Mouse (Mus musculus): ENCODE results near the gene Kif18a.

The Kif18a gene

DNA sequence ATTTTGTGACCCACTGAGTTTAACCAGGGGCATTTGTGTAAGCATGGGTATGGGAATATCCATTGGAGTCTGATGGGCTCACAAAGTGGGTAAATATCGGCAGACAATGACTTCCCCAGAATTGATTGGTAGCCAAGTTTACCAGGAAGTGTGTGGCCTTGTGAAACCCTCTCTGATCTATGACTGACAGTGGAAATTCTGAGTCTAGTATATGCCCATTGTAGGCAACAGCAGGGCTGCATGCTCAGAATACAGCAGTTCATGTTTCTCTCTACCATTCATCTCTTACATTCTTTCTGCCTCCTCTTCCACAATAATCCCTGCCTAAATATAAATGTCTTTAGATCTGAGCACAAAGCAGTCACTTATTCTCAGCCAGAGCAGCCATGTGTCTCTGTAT lies 103.5 kb downstream of the Kif18a start:
- DNase-seq: no peak

DNA sequence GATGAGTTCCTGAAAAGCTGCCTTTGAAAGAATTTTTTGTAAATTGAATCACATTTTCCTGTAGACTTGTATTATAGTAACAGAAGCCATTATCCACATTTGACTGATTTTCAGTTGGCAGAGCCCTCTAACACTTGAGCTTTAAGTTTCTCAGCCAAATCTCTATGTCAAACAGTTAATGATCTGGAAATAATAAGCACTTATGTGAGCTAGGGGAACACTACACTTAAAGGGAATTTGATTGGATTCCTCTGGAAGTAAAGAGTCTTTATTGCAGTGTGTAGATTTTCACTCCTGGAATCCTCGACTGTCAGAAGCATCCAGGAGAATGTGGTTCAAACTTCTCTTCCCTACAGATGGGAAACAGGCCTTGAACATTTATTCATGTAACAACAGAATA lies 105.7 kb downstream of the Kif18a start:
- no peak for DNase-seq

DNA sequence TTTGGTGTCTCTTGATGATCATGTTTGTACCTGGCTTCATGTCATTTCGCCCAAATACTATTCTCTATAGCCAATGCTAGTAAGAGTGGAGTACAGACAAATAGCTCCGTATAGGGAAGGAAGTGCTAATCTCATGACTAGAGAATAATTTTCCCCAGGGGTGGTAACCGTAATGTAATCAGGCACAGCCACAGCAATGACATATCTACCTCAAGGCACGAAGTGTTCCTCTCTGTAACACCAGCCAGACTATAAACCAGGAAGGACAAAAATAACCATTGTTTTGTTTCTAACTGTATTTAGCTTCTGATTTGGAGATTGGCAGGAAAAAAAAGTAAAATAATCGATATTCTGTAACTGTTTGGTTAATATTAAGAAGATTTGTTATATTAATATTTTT lies 108.2 kb downstream of the Kif18a start:
- no peak for DNase-seq

DNA sequence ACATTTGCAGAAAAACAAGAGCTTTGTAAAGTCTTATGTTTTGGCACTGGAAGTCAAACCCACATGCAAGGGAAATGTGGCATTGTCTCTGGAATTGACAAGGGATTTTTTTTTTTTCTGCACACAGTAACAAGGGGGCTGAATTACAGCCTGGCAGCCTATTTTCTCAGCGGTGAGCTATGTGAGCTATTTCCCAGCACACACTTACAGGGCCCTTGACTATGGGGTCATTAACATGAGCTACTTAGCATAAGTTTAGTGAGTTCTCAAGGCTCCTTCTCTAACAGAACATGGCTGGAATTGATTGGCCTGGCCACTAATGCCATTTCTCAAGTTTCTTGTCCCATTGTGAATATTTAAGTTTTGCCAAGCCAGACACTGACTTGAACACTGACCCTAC lies 109.4 kb downstream of the Kif18a start:
- no peak for DNase-seq

Measured in cerebellum, adult 18-20 months (tissue).